Comparison of ENCODE assay signal across 28 mouse cellular contexts in genomic region chr12:102294634-102295033, GRCm38 (mm10). TPM values are rescaled to one million over a fixed set of nuclear protein-coding genes. Genes with fewer than 3 reads are reported as not detected.
DNase-seq lines count a peak whose midpoint lies in the region; ATAC-seq and TF ChIP-seq lines count a peak whose summit lies in the region.
"Had no signal": no experiment of that assay in that cellular context is flagged by ENCODE, and none has a peak within 500 bp of the region (broad histone marks: within the 10 kb centered on the region; RNA-seq: fewer than 3 reads in every experiment).

No protein-coding gene starts in this region.

- no peak for TF ChIP-seq CTCF in heart, adult 2 months (IDR thresholded peaks at IDR 0.05)
- TF ChIP-seq CTCF in midbrain, postnatal 0 days (IDR thresholded peaks at IDR 0.05), result no peak

- TF ChIP-seq POLR2A in heart, adult 2 months (IDR thresholded peaks at IDR 0.05; ENCODE audit: insufficient read depth, low read depth, low read length), result no peak
- no peak for TF ChIP-seq POLR2A in myocyte (IDR thresholded peaks at IDR 0.05; ENCODE audit: insufficient read length, low read depth)

- peaks cover 8% of the 10 kb centered on the region; the same call in 1 of the 2 replicates for H3K79me2 ChIP-seq in heart, adult 2 months (replicated peaks; ENCODE audit: control insufficient read depth, insufficient read depth, low read length)
- peaks cover 73% of the 10 kb centered on the region for H3K79me2 ChIP-seq in myocyte (ENCODE audit: control insufficient read depth, insufficient read depth)

- intact Hi-C loops in heart, adult 2 months (cut with DNase I), result no loop called here

- H3K9ac ChIP-seq in heart, adult 2 months (ENCODE audit: low read depth, low read length), result no peak overlapping the region
- H3K9ac ChIP-seq in midbrain, embryonic 11.5 days (ENCODE audit: low read length), result no peak overlapping the region
- no peak overlapping the region for H3K9ac ChIP-seq in midbrain, postnatal 0 days (replicated peaks; ENCODE audit: low read length, poor library complexity, severe bottlenecking)
- H3K9ac ChIP-seq: embryonic facial prominence, embryonic 13.5 days; forebrain, embryonic 12.5 days; forebrain, embryonic 15.5 days; heart, embryonic 12.5 days; heart, embryonic 15.5 days; hindbrain, embryonic 13.5 days had no signal

- H3ac ChIP-seq in myocyte (ENCODE audit: control insufficient read depth, insufficient read length), result no peak overlapping the region

- DNase-seq in heart, adult 2 months, result no peak
- DNase-seq in heart, adult 9 months (ENCODE audit: low spot score in 2 of 2), result no peak
- peak; percentile 56 for DNase-seq in midbrain, embryonic 11.5 days (ENCODE audit: low spot score, missing footprints)
- DNase-seq in midbrain, postnatal 0 days (ENCODE audit: low spot score), result no peak
- DNase-seq in adipocyte (ENCODE audit: low spot score), result peak; percentile 92
- DNase-seq: adrenal gland, adult 2 months; cerebellum, adult 11-12 months; cerebellum, adult 8-10 months; cerebellum, postnatal 36 days; embryo, embryonic 11 days; gastrocnemius, postnatal 10 days; heart, adult 18-20 months; heart, postnatal 36 days had no signal

- no peaks in the 10 kb centered on the region for H3K9me3 ChIP-seq in midbrain, embryonic 11.5 days (ENCODE audit: control insufficient read depth, low read length)
- H3K9me3 ChIP-seq in midbrain, postnatal 0 days (ENCODE audit: low read length), result no peaks in the 10 kb centered on the region
- H3K9me3 ChIP-seq: embryonic facial prominence, embryonic 10.5 days; embryonic facial prominence, embryonic 13.5 days; forebrain, embryonic 12.5 days; forebrain, embryonic 15.5 days; G1E; heart, embryonic 12.5 days; heart, embryonic 15.5 days; hindbrain, embryonic 10.5 days; hindbrain, embryonic 13.5 days had no signal

- no peaks in the 10 kb centered on the region for H3K27me3 ChIP-seq in heart, adult 2 months (ENCODE audit: control insufficient read depth, insufficient read depth, low read length)
- H3K27me3 ChIP-seq in midbrain, embryonic 11.5 days (ENCODE audit: control insufficient read depth, insufficient read depth, low read length), result no peaks in the 10 kb centered on the region
- H3K27me3 ChIP-seq in midbrain, postnatal 0 days (ENCODE audit: insufficient read depth, low read length), result no peaks in the 10 kb centered on the region
- no peaks in the 10 kb centered on the region for H3K27me3 ChIP-seq in myocyte (ENCODE audit: control insufficient read depth, insufficient read depth, insufficient read length)
- H3K27me3 ChIP-seq: CH12.LX; embryonic facial prominence, embryonic 13.5 days; forebrain, embryonic 12.5 days; forebrain, embryonic 15.5 days; heart, embryonic 12.5 days; heart, embryonic 15.5 days; hindbrain, embryonic 13.5 days; Patski had no signal

- TF ChIP-seq EP300 in heart, adult 2 months (IDR thresholded peaks at IDR 0.05; ENCODE audit: insufficient read depth, low read depth, low read length), result no peak

- ATAC-seq in midbrain, embryonic 11.5 days (ENCODE audit: low FRiP score), result no peak
- no peak for ATAC-seq in midbrain, postnatal 0 days (ENCODE audit: low FRiP score)
- ATAC-seq in CD4-positive, CD25-positive, alpha-beta regulatory T cell, adult 4 months, result no peak
- ATAC-seq: intestine, embryonic 16.5 days; Patski had no signal

- no peak overlapping the region for H3K4me2 ChIP-seq in midbrain, embryonic 11.5 days
- H3K4me2 ChIP-seq in midbrain, postnatal 0 days (ENCODE audit: low read depth, low read length, poor library complexity, severe bottlenecking), result no peak overlapping the region
- peak overlapping the region; percentile 28 for H3K4me2 ChIP-seq in myocyte (ENCODE audit: low read depth)
- H3K4me2 ChIP-seq: embryonic facial prominence, embryonic 13.5 days; forebrain, embryonic 12.5 days; forebrain, embryonic 15.5 days; heart, embryonic 12.5 days; heart, embryonic 15.5 days; hindbrain, embryonic 13.5 days had no signal

- WGBS in heart, adult 2 months, result 66% methylated on average over 5 of the region's 5 CpGs
- 76% methylated on average over 5 of the region's 5 CpGs for WGBS in midbrain, embryonic 11.5 days
- WGBS in midbrain, postnatal 0 days, result 72% methylated on average over 5 of the region's 5 CpGs

- peaks cover 35% of the 10 kb centered on the region for H3K4me1 ChIP-seq in heart, adult 2 months (ENCODE audit: control insufficient read depth, insufficient read depth, low read length)
- H3K4me1 ChIP-seq in midbrain, embryonic 11.5 days (ENCODE audit: control insufficient read depth, insufficient read depth, low read length), result no peaks in the 10 kb centered on the region
- no peaks in the 10 kb centered on the region for H3K4me1 ChIP-seq in midbrain, postnatal 0 days (ENCODE audit: insufficient read depth, low read length)

- H3K36me3 ChIP-seq in heart, adult 2 months (ENCODE audit: control insufficient read depth, insufficient read depth, low read length), result no peaks in the 10 kb centered on the region
- H3K36me3 ChIP-seq in midbrain, embryonic 11.5 days (ENCODE audit: control insufficient read depth, insufficient read depth, low read length), result no peaks in the 10 kb centered on the region
- H3K36me3 ChIP-seq in midbrain, postnatal 0 days (ENCODE audit: insufficient read depth, low read length), result no peaks in the 10 kb centered on the region
- no peaks in the 10 kb centered on the region for H3K36me3 ChIP-seq in myocyte (ENCODE audit: control insufficient read depth, insufficient read depth)
- H3K36me3 ChIP-seq: embryonic facial prominence, embryonic 10.5 days; embryonic facial prominence, embryonic 13.5 days; forebrain, embryonic 12.5 days; forebrain, embryonic 15.5 days; G1E; heart, embryonic 15.5 days; hindbrain, embryonic 10.5 days; hindbrain, embryonic 13.5 days had no signal

- H3K4me3 ChIP-seq in heart, adult 2 months, result no peak overlapping the region
- H3K4me3 ChIP-seq in midbrain, embryonic 11.5 days (ENCODE audit: low read depth, low read length), result no peak overlapping the region
- H3K4me3 ChIP-seq in midbrain, postnatal 0 days (ENCODE audit: low read depth, low read length), result no peak overlapping the region
- no peak overlapping the region for H3K4me3 ChIP-seq in myocyte
- H3K4me3 ChIP-seq: embryonic facial prominence, embryonic 10.5 days; embryonic facial prominence, embryonic 13.5 days; erythroblast, embryonic 14.5 days; forebrain, embryonic 12.5 days; forebrain, embryonic 15.5 days; heart, embryonic 12.5 days; heart, embryonic 15.5 days; hindbrain, embryonic 10.5 days; hindbrain, embryonic 13.5 days had no signal

- peak overlapping the region; percentile 12; the same call in 1 of the 2 replicates for H3K27ac ChIP-seq in heart, adult 2 months
- H3K27ac ChIP-seq in midbrain, embryonic 11.5 days (ENCODE audit: low read depth, low read length), result no peak overlapping the region
- no peak overlapping the region for H3K27ac ChIP-seq in midbrain, postnatal 0 days (ENCODE audit: low read depth, low read length)
- H3K27ac ChIP-seq: embryonic facial prominence, embryonic 10.5 days; embryonic facial prominence, embryonic 13.5 days; forebrain, embryonic 12.5 days; forebrain, embryonic 15.5 days; heart, embryonic 15.5 days; hindbrain, embryonic 10.5 days; hindbrain, embryonic 13.5 days had no signal

TF ChIP-seq in myocyte, 11 proteins besides CTCF, POLR2A, EP300 and RAD21:
- TF ChIP-seq TCF12 (IDR thresholded peaks at IDR 0.05; ENCODE audit: insufficient read depth, poor library complexity, severe bottlenecking) (no peak), MYOD1 (IDR thresholded peaks at IDR 0.05; ENCODE audit: control insufficient read depth in 1 of 3, insufficient read length in 2 of 3, low read depth in 2 of 3) (no peak), USF1 (IDR thresholded peaks at IDR 0.05; ENCODE audit: low read depth) (no peak), E2F4 (IDR thresholded peaks at IDR 0.05; ENCODE audit: insufficient read depth) (no peak), CEBPB (IDR thresholded peaks at IDR 0.05; ENCODE audit: insufficient read depth, poor library complexity, severe bottlenecking) (no peak), POLR2AphosphoS2 (IDR thresholded peaks at IDR 0.05; ENCODE audit: insufficient read length, low read depth) (no peak), SRF (IDR thresholded peaks at IDR 0.05; ENCODE audit: control insufficient read depth, insufficient read length, low read depth) (no peak), MYOG (IDR thresholded peaks at IDR 0.05; ENCODE audit: control insufficient read depth in 1 of 3, insufficient read depth in 1 of 3, insufficient read length in 2 of 3, low read depth in 2 of 3) (no peak)
TF ChIP-seq in myocyte: peak in this region for 0.

RNA-seq across cellular contexts. Expression of gene Rin3, which starts 11.8 kb away (rescaled TPM):
- 10 to 100 TPM; 14.7 to 25.3 TPM for total RNA-seq in heart, adult 2 months (2021)
- polyA plus RNA-seq in heart, adult 2 months (2012; rRNA removed), result 6.1 and 10.3 TPM in 2 replicates
- 3.3 and 4.8 TPM in 2 replicates for polyA plus RNA-seq in midbrain, embryonic 11.5 days (2014; fragmentation: Nextera tagmentation; extraction: Ambion mirVana)
- 3.7 and 5.9 TPM in 2 replicates for total RNA-seq in midbrain, postnatal 0 days (2014; rRNA removed)
- polyA plus RNA-seq in midbrain, postnatal 0 days (2015; fragmentation: Nextera tagmentation; extraction: Ambion mirVana), result 1.6 and 1.8 TPM in 2 replicates
- 23.4 TPM for polyA plus RNA-seq in myocyte (2012; fragmentation: generic; extraction: Trizol)
- 10 to 100 TPM; 68.3 to 91.8 TPM for polyA plus RNA-seq in CD4-positive, CD25-positive, alpha-beta regulatory T cell, adult 4 months (2017; shearing (Covaris generic))

Comparison
In these comparisons a context has a peak if more than half of its experiments do, and no peak if none do; other contexts are left out.
1. DNase-seq: peak in midbrain, embryonic 11.5 days (single experiment) and adipocyte (single experiment); none in heart, adult 2 months (0 of 2), heart, adult 9 months (0 of 2) and midbrain, postnatal 0 days (single experiment).